Mouse (Mus musculus) T-cell, adult 2 months (primary cell): ENCODE measurements around the gene Adcy6.
"Not testable (repeated sequence)": the region's sequence is repeated elsewhere in the genome, so short reads cannot be mapped to it uniquely, and the experiment has no call there.

Experiments
- DNase-seq: peaks from one replicate; pipeline ENCODE4 v3.0.0; 2022; ENCODE audit warnings: low spot score

Adcy6 gene

DNA sequence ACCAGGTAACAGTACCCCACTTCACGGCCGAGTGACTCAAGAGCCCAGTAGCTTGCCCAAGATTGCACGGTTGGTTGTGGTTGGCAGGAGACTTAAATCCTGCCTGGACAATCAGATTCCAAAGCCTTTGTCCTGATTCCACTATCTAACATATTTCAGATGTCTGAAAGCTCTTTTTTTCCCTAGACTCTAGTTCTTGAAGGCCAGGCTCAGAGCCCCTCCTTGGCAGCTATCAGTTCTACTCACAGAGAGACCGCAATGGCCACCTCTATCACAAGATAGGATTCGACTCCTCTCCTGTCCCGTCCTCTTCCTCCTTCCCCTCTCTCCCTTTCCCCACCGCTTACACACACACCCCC is 8.1 kb downstream of the Adcy6 start:
- no peak for DNase-seq

DNA sequence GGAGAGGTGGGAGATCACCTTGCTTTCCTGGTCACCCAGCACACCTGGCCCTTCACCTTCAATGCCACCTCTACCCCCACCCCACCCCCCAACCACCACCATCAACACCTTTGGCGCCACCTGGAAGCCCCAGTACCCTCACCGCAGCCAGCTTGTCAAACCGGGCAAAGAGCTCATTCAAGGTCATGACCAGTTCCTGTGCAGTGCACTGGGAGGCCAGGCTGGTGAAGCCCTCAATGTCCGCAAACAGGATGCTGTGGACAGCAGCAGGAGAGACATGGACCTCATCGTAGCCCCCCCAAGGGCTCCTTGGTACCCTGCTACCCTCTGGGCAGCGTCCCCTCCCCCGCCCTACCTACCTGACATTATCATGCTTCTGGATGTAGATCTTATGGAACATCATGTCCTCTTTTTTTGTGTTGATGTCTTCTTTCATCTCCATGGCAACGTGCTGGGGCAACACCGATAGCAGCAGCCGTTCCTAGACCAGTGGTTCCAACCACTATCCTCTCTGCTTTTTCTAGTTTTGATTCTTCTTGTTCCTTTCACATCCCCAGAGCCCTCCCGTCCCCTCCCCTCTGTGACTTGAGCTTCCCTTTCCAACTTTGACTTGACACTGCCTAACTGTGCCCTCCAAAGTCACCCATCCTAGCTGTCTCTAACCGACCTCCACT is 9.7 kb downstream of the Adcy6 start:
- no peak for DNase-seq

DNA sequence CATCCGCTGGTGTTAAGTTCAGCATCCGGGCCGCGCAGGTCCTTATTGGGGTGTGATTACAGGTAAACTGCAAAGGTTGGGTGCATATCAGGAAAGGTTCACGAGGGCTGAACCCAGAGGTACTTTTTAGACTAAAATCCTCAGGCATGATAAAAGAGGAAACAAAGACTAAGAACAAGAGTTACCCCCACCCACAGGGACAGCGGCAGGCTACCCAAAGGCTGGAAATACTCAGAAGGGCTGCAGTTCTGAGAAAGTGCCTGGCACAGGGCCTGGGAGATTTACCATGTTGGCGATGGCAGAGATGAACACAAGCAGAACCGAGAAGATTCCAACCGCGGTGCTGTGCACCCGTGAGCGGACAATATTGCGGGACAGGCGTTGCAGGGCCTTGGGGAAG is 13.3 kb downstream of the Adcy6 start:
- no peak for DNase-seq

DNA sequence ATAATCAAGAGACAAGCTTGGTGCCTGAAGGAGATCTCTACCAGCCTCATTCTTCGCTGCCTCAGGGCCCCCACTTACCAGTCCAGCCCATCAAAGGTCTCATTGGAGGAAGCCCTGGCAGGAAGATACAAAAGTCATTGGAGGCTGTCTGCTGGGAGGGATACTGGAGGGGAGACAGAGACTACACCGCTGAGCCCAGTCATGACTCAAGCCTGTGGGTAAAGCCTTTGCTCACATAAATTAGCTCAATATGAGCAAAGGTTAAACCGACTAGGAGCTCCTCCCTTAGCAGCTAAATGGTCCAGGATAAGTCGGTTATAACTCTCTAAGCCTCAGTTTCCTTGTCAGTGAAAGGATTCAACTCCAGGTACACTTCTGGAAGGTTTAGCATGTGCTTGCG is 14.8 kb downstream of the Adcy6 start:
- no peak for DNase-seq

DNA sequence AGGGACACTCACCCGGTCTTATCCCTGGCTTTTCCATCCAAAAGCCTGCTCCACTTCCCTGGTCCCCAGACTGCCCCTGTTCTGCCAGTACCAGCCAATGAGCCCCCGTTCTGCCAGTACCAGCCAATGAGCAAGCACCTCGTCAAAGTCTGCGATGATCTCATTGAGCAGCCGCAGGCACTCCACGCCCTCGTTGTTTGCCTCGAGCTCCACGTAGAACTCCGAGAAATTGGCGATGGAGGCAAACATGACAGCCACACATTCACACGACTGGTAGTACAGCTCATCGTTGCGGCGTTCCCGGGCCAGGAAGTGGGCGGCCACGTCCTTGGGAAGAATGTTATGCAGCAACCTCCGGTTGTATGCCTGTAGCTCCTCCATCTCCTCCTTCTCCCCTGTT is 15.7 kb downstream of the Adcy6 start:
- DNase-seq: no peak

DNA sequence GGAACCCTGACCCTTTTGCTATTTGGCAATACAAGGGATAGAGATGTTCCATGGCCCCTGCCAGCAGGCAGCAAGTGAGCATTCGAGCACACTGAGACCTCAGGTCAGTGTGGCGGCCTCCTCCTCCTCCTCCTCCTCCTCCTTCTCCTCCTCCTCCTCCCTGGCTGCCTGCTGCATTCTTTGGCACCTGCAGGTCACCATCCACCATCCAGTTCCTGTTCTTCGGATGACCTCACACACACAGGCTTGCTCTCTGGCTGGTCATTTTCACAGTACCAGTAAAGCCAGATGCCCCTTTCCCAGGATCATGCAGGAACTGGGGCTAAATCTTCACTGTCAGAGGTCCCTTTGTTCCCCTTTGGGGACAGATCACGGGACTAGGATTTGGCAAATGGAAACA is 18.5 kb downstream of the Adcy6 start:
- no peak for DNase-seq

DNA sequence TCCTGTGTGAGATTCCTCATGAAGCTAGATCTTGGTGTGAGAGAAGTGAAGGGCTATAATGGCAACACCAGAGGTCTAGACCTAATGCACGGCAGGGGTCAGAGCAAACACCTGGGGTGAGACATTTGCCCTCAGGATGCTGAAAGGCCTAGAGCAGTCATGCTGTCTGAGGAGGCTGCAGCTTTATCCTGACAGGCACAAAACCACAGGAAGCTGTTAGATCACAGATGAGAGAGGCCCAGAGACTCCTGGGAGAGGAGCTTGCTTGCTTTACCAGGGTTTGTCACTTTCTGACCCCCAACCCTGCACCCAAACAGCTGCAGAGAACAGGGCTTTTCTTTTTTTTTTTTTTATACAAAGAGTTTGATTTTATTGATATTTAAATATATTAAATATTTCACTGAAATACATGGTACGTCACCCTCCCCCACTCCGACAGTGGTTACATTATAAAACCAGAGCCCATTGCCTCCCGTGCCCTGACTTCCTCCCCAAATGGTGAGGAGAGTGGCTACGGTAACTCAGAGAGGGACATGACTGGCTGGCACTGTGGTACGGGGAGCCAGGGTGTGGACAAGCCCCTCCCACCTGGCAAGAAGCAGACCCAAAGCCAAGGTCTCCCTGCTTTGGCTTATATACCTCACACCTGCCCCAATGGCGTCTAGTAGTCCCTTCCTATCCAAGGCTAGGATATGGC is 20.1 kb downstream of the Adcy6 start:
- peak; percentile 12 for DNase-seq

DNA sequence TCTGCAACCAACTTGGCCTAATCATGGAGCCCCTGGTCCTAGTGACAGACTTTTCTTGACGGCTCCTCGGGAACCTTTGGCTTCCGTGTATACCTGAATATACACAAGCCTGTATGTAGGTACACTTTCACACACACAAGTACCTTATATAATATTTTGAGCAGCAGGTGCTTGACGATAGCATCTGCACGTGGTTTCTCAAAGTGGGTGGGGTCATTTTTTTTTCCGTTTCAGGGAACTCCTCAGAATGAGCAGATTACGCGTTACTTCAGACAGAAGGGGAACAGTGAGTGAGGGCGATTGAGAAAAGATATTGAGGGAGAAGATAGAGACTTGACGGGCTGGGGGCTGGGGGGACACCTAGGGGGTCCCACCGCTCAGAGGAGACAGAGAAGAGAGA is 22.1 kb downstream of the Adcy6 start:
- peak; percentile 14 for DNase-seq

DNA sequence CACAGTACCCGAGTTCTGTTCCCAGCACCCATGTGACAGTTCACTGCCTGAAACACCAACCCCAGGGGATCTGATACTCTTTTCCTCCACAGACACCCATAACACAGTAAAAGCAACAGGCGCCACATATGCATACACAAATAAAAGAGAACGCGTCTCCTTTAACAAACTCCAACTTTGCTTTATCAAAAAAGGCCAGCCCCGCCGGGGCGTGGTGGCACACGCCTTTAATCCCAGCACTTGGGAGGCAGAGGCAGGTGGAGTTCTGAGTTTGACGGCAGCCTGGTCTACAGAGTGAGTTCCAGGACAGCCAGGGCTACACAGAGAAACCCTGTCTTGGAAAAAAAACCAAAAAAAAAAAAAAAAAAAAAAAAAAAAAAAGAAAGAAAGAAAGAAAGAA is 23.7 kb downstream of the Adcy6 start:
- not testable (repeated sequence) for DNase-seq

DNA sequence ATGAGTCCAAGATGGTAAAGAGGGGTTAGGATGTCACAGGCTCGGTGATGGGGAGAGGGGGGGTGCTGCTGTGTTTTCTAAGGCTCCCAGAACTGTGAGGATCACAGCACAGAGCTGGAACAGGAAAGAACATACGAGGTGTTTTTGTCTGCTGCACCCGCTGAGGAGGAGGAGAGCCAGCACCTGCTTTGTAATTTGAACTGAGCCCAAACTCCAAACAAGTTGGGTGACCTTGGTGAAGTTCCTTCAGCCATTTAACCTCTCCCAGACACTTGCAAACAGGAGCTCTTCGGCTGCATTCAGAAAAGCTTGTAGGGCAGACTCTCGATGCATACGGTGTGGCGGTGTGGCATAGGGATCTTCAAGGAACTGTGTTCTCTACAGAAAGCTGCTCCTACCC is 24.5 kb downstream of the Adcy6 start:
- DNase-seq: no peak

DNA sequence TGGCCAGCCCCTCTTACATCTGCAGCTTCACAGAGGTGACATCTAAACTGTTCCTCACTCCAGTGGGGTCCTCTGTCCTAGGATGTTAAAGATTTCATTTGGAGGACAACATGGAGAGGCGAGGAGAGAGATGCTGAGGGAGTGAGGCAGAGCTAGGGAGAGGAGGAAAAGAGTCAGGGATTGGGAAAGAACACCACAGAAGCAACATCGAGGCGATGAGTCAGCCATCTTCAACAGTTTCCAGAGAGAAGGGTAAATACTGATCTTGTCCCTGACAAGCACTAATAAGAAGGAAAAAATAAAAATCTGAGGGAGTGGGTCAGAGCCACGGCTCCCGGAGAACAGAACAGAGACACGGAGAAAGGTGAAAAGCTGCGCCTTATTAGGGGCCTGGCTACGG is 26.9 kb downstream of the Adcy6 start:
- no peak for DNase-seq

DNA sequence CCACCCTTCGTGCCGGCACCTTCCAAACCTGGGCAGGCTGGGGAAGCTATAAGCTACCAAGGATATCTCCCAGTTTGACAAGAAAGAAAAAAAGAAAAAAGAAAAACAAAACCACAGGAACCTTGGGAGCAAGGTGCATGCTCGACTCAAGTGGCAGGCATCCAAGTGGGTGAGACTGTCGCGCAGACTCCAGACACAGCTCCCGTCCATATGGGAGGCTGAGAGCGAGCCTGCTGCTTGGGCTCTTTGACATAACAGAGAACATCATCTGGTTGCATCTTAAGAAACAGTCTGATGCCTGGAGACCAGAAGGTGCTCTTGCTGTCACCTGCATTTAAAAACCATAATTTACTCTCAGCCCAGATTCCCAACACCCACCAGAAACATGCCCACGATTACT is 27.5 kb downstream of the Adcy6 start:
- no peak for DNase-seq

DNA sequence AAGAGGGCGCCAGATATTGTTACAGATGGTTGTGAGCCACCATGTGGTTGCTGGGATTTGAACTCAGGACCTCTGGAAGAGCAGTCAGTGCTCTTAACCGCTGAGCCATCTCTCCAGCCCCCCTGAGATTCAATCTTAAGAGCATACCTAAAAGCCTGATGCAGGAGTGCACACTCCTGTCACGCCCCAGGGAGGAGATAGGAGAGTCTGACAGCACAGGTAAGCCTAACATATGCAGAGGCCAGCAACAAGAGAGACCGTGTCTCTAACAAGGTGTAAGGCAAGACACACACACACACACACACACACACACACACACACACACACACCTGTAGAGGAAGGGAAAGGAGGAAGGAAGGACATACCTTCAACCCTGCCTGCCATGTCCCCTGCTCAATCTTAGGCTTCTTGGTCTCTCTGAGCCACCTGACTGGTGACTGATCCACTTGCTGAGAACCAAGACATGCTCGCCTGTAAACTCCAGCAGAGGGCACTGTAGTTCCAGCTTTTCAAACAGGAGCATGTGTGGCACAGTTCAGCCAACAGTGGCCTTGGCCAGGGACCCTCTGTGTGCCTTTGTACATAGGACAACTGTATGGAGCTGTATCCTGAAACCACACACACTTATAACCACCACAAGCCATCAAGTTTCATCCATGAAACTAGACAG is 29.9 kb downstream of the Adcy6 start:
- DNase-seq: peak; percentile 73

DNA sequence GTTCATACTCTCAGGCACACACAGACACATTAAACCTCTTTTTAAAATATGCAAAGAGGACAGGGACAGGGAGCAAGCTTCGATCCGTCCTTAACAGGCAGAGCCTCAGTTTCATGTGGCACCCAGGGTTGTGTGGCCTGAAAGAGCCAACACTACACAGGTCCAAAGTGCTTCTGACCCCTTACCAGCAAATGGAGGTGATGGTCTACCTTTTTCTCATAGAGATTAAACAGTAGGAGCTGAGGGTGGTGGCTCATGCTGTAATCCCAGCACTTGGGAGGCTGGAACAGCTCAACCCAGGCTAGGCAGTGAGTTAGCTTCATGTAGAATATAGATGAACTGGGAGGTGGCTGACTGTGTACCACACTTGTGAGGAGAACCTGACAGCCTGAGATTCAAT is 30.6 kb downstream of the Adcy6 start:
- DNase-seq: no peak

DNA sequence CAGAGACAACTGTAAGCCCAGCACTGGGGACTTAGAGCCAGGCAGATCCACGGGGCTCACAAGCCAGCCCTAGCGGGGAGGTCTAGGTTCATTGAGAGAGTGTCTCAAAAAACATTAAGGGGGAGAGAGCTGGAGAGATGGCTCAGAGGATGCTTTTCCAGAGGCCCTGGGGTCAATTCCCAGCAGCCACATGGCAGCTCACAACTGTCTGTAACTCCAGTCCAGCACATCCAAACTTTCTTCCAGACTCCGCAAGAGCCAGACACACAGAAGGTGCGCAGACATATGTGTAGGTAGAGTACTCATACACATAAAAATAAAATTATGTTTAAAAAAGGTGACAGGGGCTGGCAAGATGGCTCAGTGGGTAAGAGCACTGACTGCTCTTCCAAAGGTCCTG is 36.6 kb downstream of the Adcy6 start:
- DNase-seq: no peak

DNA sequence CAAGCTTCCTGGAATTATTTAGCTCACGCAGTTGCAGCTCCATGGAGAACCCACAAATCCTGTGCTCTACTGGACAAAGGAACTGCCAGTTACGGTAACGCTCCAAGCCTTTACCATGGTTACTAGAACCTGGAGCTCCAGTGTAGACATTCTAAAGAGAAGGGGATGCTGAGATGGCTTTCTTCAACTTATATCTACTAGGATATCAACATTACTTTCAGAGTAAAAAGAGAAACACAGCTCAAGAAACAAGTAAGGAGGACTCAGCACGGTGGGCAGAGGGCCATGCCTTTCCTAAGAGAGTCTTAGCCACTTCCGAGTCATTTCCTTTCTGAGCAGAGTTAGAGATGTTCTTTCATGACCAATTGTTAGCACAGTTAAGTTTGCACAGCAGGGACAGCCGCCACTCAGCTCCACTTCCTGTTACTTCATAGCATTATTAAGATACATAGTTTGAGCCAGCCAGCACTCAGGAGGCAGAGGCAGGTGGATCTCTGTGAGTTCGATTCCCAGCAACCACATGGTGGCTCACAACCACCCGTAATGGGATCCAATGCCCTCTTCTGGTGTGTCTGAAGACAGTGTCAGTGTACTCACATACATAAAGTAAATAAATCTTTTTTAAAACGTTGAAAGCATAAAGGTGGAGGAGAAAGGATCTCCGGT is 38.9 kb downstream of the Adcy6 start, which contains the start of the genes Ccnt1 and 4930415O20Rik:
Ccnt1 (minus strand) TSS at position 51 of the 666 bp plus-strand sequence.
4930415O20Rik (plus strand) TSS at position 132 of the 666 bp plus-strand sequence.
- peak; percentile 28 for DNase-seq

DNA sequence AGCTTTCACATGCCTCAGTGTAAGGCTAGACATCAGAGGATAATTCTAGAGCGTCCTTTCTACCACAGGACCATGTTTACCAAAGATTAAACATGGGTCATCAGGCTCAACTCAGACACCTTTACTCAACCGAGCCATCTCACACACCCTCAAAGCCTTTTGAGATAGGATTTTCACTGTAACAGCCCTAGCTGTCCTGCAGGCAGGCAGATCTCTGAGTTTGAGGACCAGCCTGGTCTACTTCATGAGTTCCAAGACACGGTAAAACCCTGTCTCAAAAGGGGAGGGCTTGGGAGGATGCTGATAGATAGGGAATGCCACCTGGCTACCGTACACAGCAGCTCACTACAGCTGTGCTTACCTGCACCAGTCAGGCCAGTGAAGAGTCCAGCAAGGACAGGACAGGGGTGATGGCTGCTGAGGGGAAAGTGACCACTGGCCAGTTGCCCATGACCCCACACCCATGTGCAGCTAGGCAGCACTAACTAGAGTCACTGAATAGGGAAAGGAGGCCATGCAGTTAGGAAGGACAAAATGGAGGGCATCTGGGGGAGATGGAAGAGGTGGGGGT is 40.0 kb downstream of the Adcy6 start:
- DNase-seq: no peak

DNA sequence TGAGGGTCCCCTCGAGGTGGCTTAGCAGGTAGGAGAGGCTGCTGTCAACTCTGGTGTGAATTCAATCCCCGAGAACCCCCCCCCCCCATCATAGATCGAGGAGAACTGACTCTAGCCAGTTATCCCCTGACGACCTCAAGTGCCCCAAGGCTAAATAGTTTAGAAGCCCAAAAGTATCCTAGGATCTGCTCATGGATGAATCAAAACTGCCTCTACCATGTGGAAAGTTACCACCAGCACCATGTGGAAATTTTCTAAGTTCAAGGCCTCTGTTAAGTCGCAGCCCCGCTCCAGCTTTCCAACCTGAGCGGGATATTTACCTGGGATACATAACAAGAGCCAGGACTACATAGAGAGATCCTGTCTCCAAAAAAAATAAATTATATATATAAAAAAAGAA is 40.7 kb downstream of the Adcy6 start:
- DNase-seq: no peak

DNA sequence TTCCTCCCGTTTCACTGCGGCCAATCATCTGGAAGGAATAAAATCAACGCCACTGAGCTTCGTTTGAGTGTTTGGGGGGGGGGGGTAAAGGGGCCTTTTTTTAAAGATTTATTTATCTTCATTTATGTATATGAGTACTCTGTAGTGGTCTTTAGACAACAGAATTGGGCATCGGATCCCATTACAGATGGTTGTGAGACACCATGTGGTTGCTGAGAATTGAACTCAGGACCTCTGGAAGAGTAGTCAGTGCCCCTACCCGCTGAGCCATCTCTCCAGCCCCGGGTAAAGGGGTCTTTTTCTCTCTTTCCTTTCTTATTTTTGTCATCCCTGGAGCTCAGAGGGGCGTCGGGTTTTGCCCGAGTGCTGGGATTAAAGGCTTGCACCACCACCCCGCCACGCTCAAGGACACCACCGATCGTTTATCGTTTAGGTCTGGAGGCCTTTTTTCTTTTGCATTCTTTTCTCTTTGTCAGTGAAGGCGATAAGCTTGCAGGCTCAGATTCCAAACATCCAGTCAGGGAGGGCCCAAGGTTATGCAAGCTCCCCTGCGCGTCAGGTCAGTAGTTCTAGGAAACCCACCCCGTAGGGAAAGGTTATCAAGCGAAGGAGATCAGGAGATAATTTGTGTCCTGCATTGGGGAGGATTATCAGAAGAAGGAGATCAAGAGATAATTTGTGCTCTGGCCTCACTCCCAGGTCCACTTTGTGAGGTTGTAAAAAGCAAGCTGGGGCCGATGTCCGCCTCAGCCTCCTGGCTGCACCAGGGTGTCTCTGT is 41.4 kb downstream of the Adcy6 start:
- no peak for DNase-seq

DNA sequence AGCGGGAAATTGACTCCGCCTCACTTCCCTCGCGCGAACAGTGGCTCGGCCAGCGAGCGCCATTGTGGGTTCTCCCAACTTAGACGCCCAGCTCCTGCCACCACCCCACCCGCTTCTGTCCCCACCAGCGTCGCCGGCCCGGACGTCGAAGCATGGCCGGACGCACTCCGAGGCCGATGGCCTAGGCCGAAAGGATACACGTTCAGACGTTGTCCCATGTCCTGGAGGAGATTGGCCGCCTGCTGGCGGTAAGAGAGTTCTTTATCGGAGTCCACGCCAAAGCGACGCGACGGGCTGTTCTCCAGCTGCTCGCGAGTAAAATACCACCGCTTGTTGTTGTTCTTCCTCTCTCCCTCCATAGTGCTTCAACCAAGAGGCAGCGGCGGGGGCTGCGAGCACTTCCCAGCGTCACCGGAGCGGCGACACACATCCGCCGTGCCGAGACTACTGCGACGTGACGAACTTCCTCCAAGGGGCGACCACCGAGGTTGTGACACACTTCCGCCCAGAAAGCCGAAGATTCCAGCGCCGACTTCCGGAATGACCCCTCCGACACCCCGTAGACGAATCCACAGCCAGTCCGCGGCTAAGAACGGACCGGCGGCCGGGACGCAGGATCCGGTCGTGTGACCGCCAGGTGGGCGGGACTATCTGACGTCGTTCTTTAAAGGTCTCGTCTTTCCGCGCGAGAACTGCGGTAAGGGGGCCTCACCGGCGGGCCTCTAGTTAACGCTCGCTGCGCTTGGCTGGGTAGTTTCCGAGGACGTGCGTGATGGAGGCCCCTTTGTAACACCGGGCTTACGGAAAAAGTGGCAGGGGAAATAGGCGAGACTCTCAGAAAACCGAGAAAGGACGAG is 42.4 kb downstream of the Adcy6 start:
- peak; percentile 100 for DNase-seq

DNA sequence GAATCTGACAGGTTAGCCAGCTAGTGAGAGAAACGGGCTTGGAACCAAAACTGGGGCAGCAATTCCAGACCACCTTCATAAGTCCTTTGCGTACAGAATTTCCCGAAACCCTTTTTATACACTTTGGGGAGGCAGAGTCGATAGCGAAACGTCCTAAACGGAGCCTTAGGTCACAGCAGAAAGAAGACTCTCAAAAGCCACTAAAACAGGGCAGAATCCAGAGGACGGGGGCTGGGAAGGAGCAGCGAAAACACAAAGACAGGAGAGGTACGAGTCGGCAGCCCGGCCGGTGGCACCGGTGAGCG is 43.0 kb downstream of the Adcy6 start:
- DNase-seq: no peak
